Mouse (Mus musculus): ENCODE results near the gene Mnt. TPM values are rescaled to one million over a fixed set of nuclear protein-coding genes. Genes with fewer than 3 reads are reported as not detected.
"Not testable (repeated sequence)": the region's sequence is repeated elsewhere in the genome, so short reads cannot be mapped to it uniquely, and the experiment has no call there.

Gene Mnt
- 4.8 and 5.7 TPM in 2 replicates for polyA plus RNA-seq (2016; fragmentation: Nextera tagmentation; extraction: Ambion mirVana)

DNA sequence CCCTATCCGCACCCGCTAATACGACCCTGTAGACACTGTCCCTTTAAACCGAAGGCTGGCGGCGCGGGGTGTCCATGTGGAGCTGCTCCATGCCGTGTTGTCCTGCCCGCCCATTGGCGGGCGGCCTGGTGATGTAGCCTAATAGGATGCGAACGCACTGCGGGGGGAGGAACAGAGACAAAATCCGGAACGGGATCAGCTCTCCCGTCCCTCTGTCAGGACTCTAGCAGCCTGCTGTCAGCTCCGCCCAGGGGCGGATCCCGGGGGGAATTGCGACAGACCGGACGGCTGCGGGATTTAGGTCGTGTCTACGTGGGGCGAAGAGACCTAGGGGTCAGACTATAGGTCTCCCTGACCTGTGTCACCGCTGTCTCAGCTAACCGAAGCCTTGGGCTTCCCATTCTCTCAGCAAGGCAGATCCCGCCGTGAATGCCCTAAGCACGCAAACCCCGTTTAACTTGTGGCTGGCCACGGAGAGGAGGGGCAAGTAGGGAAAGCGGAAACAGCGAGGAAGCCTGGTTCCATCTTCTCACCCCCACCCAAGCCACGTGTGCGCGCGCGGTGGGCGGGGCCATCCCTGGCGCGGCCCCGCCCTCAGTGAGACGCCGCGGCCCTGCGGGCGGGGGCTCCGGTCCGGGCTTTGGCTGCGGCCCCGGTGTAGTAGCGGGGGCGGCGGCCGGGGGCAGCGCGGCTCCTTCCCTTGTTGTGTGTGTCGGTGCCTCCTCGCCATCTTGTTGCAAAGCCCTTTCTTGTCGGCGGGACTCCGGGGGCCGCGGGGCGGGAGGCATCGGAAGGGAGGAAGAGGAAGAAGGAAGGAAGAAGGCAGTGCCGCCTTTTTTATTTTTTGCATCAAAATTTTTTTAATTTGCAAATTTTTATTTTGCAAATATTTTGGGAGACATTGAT lies at the start of gene Mnt:
Mnt (plus strand) TSS at position 665 of the 906 bp plus-strand sequence.
- peak; percentile 96 for DNase-seq (ENCODE audit: low spot score)
- H3K36me3 ChIP-seq: no peaks in the 10 kb centered on the region
- H3K4me1 ChIP-seq: peaks cover 52% of the 10 kb centered on the region
- peaks cover 13% of the 10 kb centered on the region; the same call in 1 of the 2 replicates for H3K27me3 ChIP-seq (ENCODE audit: low read depth, poor library complexity, severe bottlenecking)
- WGBS: under 1% methylated on average over 70 of the region's 70 CpGs
- no peaks in the 10 kb centered on the region for H3K9me3 ChIP-seq (replicated peaks)
- peak within 1 kb of the TSS; percentile 74 for H3K4me3 ChIP-seq
- H3K27ac ChIP-seq: peak within 1 kb of the TSS; percentile 87

DNA sequence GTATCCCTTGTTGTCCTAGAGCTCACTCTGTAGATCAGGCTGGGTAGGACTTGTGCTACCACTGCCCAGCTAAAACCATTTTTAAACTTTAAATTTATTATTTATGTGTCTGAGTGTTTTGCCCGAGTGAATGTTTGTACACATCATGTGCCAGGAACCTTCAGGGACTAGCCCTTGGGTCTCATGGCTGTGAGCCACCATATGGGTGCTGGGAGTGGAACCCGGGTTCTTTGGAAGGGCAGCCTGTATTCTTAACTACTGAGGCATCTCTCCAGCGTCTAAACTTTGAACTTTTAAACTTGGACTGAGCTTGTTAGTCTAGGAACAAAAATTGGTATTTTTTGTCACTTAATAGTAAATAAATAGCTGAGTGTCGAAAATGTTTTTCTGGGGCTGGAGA lies 37.8 kb upstream of the Mnt start:
- Histone ChIP-seq H3K36me3 (peaks cover 94% of the 10 kb centered on the region), H3K9me3 (replicated peaks) (no peaks in the 10 kb centered on the region), H3K4me3 (no peak overlapping the region), H3K4me1 (no peaks in the 10 kb centered on the region), H3K27ac (no peak overlapping the region), H3K27me3 (ENCODE audit: low read depth, poor library complexity, severe bottlenecking) (no peaks in the 10 kb centered on the region)
- 95% methylated on average over 4 of the region's 4 CpGs for WGBS
- no peak for DNase-seq (ENCODE audit: low spot score)

DNA sequence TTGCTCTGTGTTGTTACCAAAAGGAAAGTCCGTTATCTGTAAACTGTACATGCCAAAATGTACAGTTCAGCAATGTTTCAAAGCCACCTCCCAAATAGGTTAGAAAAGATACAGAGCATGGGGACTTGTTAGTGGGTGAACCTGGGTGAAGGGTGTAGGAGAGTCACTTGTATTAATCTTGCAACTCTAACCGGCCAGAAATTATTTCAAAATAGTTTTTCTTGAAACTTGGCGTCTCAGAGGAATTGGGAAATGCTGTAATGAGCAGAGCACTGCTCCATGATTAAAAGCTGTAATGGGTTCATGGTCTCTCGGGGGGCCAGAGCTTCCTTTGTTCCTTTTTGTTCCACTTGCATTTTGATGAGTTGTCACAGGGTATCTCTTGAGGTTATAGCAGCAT lies 30.1 kb upstream of the Mnt start:
- Histone ChIP-seq H3K27ac (no peak overlapping the region), H3K4me3 (no peak overlapping the region), H3K36me3 (peaks cover 92% of the 10 kb centered on the region), H3K9me3 (replicated peaks) (no peaks in the 10 kb centered on the region), H3K4me1 (no peaks in the 10 kb centered on the region), H3K27me3 (ENCODE audit: low read depth, poor library complexity, severe bottlenecking) (no peaks in the 10 kb centered on the region)
- no peak for DNase-seq (ENCODE audit: low spot score)
- WGBS: 92% methylated on average over 4 of the region's 4 CpGs

- DNase-seq (ENCODE audit: low spot score): no peak
- H3K4me1 ChIP-seq: no peaks in the 10 kb centered on the region
- no peak overlapping the region for H3K27ac ChIP-seq
- no peak overlapping the region for H3K4me3 ChIP-seq
- H3K9me3 ChIP-seq (replicated peaks): no peaks in the 10 kb centered on the region
- peaks cover 92% of the 10 kb centered on the region for H3K36me3 ChIP-seq
- no peaks in the 10 kb centered on the region for H3K27me3 ChIP-seq (ENCODE audit: low read depth, poor library complexity, severe bottlenecking)
- 91% methylated on average over 3 of the region's 3 CpGs for WGBS
Measured at GRCm38 (mm10) chr11:74804081-74804627, 26.6 kb upstream of the Mnt start.

DNA sequence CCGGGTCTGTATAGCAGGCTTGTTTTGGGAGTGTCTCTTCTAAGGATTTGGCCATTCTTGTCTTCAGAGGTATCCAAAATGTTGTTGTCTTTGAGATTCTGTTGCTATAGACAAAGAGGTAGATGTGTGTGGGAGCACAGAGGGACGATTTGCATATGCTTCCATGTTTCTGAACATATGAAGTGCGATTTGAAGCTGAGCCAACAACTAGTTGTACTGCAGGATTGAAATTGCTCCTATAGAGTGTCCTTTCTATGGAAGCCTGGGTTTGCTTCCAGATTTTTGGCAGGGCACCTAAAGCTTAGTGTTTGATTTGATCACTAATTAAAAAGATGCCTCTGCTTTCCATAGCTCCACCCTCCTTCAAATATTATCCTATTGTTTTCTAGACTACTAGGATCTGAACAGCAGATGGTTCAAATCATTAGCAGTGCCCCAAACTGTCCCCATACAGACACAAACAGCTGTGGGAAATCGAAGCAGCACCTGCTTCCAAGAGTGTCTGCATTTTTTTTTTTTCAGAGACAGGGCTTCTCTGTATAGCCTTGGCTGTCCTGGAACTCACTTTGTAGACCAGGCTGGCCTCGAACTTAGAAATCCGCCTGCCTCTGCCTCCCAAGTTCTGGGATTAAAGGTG lies 23.4 kb upstream of the Mnt start:
- Histone ChIP-seq H3K27me3 (ENCODE audit: low read depth, poor library complexity, severe bottlenecking) (no peaks in the 10 kb centered on the region), H3K4me3 (no peak overlapping the region), H3K36me3 (peaks cover 91% of the 10 kb centered on the region), H3K27ac (no peak overlapping the region), H3K4me1 (0 out of 2 replicates have a peak, but pooled peaks cover 3% of the 10 kb centered on the region), H3K9me3 (replicated peaks) (no peaks in the 10 kb centered on the region)
- no peak for DNase-seq (ENCODE audit: low spot score)
- 92% methylated on average over 6 of the region's 6 CpGs for WGBS

DNA sequence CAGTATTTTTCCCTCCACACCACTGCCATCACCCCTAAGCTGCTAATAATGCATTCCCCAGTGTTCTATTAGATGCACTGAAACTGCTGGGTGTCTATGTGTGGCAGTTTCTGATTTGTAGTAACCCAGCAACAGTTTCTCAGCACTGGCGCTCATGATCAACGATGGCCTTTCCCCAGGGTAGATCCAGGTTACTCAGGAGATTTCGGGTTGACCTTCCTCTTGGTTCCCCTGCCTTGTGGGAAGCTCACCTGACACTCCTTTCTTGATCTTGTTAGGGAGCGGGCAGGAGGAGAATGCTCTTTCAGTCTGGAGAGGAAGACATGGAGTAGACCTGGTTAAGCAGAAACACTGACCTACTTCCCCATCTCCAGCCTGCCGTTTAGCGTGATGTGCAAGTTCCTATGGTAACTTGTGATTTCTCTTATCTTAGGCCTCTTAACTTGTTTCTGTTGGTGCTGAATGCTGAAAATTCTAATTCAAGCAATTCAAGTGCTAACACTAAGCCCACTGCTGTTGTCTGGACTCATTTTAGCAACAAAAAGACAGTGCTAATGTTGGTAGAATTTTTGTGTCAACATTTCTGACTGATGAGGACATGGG lies 22.4 kb upstream of the Mnt start:
- WGBS: 94% methylated on average over 6 of the region's 6 CpGs
- Histone ChIP-seq H3K27ac (no peak overlapping the region), H3K27me3 (ENCODE audit: low read depth, poor library complexity, severe bottlenecking) (no peaks in the 10 kb centered on the region), H3K9me3 (replicated peaks) (no peaks in the 10 kb centered on the region), H3K4me1 (0 out of 2 replicates have a peak, but pooled peaks cover 3% of the 10 kb centered on the region), H3K4me3 (no peak overlapping the region), H3K36me3 (peaks cover 90% of the 10 kb centered on the region)
- DNase-seq (ENCODE audit: low spot score): no peak

DNA sequence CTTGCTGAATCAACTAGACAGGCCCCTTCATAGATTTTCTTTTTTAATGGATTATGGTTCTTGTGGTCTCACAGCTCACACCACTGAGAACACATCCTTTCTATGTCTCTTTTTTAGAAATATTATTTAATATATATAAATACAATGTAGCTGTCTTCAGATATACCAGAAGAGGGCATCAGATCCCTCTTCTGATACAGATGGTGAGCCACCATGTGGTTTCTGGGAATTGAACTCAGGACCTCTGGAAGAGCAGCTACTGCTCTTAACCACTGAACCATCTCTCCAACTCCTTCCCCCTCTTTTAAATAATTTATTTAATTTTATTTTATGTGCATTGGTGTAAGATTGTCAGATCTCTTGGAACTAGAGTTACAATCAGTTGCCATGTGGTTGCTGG lies 20.6 kb upstream of the Mnt start:
- Histone ChIP-seq H3K4me1 (0 out of 2 replicates have a peak, but pooled peaks cover 3% of the 10 kb centered on the region), H3K9me3 (replicated peaks) (no peaks in the 10 kb centered on the region), H3K27me3 (ENCODE audit: low read depth, poor library complexity, severe bottlenecking) (no peaks in the 10 kb centered on the region), H3K27ac (no peak overlapping the region), H3K36me3 (peaks cover 91% of the 10 kb centered on the region), H3K4me3 (no peak overlapping the region)
- DNase-seq (ENCODE audit: low spot score): no peak

GRCm38 (mm10) chr11:74811027-74811426 lies 19.7 kb upstream of the Mnt start:
- H3K27ac ChIP-seq; H3K27me3 ChIP-seq (ENCODE audit: low read depth, poor library complexity, severe bottlenecking); H3K9me3 ChIP-seq (replicated peaks); DNase-seq (ENCODE audit: low spot score); H3K4me1 ChIP-seq; H3K4me3 ChIP-seq: not testable (repeated sequence)
- H3K36me3 ChIP-seq: peaks cover 89% of the 10 kb centered on the region
- 37% methylated on average over 3 of the region's 3 CpGs for WGBS

- Histone ChIP-seq H3K4me3 (no peak overlapping the region), H3K27me3 (ENCODE audit: low read depth, poor library complexity, severe bottlenecking) (no peaks in the 10 kb centered on the region), H3K4me1 (0 out of 2 replicates have a peak, but pooled peaks cover 3% of the 10 kb centered on the region), H3K9me3 (replicated peaks) (no peaks in the 10 kb centered on the region), H3K27ac (no peak overlapping the region), H3K36me3 (peaks cover 89% of the 10 kb centered on the region)
- WGBS: 59% methylated on average over 5 of the region's 5 CpGs
- DNase-seq (ENCODE audit: low spot score): no peak
Measured at GRCm38 (mm10) chr11:74811538-74811937, 19.2 kb upstream of the Mnt start.

DNA sequence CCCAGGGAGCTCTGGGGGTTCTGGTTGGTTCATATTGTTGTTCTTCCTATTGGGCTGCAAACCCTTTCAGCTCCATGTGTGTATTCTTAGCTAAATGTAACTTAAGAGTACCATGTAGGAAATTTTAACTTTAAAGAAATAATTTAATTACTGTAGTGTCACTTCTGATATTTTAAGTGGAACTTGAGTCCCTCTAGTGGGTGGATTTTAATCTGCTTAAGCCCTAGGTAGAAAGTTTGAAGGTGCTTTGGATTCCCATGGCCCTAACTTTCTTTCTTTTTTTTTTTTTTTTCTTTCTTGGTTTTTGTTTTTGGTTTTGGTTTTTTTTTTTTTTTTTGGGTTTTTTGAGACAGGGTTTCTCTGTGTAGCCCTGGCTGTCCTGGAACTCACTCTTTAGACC lies 14.9 kb upstream of the Mnt start:
- Histone ChIP-seq H3K4me3 (no peak overlapping the region), H3K36me3 (peaks cover 84% of the 10 kb centered on the region), H3K9me3 (replicated peaks) (no peaks in the 10 kb centered on the region)

DNA sequence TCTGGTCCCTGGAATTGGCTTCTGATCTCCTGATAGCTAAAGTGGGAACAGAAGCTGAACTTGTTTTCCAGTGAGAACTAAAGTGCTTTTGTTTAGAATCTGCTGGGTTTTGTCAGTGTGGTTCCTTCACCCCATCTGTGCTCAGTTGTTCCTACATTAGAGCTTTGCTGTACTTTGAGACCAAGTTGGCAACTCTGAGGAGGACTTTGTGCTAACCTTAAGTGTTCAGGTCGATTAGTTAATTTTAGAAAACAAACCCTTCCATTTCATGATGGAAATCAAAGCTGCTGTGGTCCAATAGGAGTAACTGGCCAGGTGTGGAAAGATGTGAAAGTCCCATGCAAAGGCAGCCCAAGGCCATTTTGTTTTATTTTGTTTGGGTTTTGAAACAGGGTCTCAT lies 9.8 kb upstream of the Mnt start:
- Histone ChIP-seq H3K9me3 (replicated peaks) (no peaks in the 10 kb centered on the region), H3K4me3 (no peak overlapping the region), H3K36me3 (peaks cover 59% of the 10 kb centered on the region), H3K4me1 (no peaks in the 10 kb centered on the region), H3K27ac (no peak overlapping the region), H3K27me3 (ENCODE audit: low read depth, poor library complexity, severe bottlenecking) (no peaks in the 10 kb centered on the region)
- no peak for DNase-seq (ENCODE audit: low spot score)
- 73% methylated on average over 1 of the region's 1 CpGs for WGBS

More for the DNA sequence above, 14.9 kb upstream of the Mnt start:
- no peak for DNase-seq (ENCODE audit: low spot score)
- Histone ChIP-seq H3K27me3 (ENCODE audit: low read depth, poor library complexity, severe bottlenecking) (no peaks in the 10 kb centered on the region), H3K27ac (no peak overlapping the region), H3K4me1 (0 out of 2 replicates have a peak, but pooled peaks cover 3% of the 10 kb centered on the region)

DNA sequence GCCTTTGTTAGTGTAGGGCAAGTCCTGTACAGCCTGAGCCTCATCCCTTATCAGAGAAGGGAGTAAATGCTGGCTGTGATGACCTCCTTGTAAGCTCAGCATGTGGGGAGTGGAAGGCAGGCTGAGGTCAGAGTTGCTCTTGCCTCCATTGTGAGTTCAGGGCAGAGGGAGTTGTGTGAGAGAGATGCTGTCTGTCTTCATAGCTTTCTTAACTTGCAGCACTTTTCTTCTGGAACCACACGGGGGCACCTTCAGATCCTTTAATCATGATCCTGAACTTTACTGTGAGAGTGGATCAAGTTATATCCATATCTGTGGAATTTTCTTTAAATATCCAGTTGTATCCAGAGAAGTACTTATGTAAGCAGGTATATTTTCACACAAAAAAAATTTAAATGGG lies 9.3 kb upstream of the Mnt start:
- H3K27me3 ChIP-seq (ENCODE audit: low read depth, poor library complexity, severe bottlenecking): no peaks in the 10 kb centered on the region
- H3K4me3 ChIP-seq: no peak overlapping the region
- H3K27ac ChIP-seq: no peak overlapping the region
- WGBS: 41% methylated on average over 1 of the region's 1 CpGs
- no peak for DNase-seq (ENCODE audit: low spot score)
- no peaks in the 10 kb centered on the region for H3K9me3 ChIP-seq (replicated peaks)
- peaks cover 54% of the 10 kb centered on the region for H3K36me3 ChIP-seq
- no peaks in the 10 kb centered on the region for H3K4me1 ChIP-seq
